Mouse (Mus musculus): Measurements from ENCODE around the gene Lhpp.

Lhpp gene

GRCm38 (mm10) chr7:132712044-132712708, 101.7 kb downstream of the Lhpp start:
- DNase-seq (ENCODE audit: low spot score in 2 of 2): no peak

- DNase-seq (ENCODE audit: low spot score in 2 of 2): no peak
Measured at GRCm38 (mm10) chr7:132712956-132713355, 102.5 kb downstream of the Lhpp start.

GRCm38 (mm10) chr7:132713483-132714126, 103.2 kb downstream of the Lhpp start:
- DNase-seq (ENCODE audit: low spot score in 2 of 2): no peak

DNA sequence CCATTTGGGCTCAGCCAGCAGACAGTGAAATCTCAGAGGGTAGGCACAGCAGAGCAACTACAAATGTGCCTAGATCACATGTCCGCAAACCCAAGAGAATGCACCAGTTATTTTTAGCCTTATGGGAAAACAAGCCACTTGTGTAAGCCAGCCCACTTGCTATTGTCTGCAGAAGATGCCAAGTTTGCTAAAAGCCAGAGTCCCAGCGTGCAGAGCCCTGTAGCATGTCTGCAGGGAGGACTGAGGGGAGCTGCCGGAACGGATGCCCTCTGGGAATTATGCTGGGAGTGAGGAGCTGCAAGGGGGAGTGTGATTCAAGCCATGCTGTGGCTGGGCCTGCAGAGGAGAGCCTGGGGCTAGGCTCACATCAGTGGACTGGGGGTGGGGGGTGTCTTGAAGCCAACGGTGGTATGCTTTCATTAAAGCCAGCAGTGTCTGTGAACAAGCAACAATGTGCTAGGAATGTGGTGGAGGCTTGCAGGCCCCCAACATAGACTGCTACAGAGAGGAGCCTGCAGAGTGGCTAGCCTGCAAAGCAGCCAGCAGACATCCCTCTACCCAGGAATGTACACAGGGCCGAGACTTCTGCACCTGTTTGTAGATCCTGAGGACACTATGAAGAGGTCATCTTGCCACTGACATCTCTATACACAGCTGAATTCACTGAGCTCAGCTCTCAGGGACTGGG, 103.9 kb downstream of the Lhpp start:
- DNase-seq (ENCODE audit: low spot score in 2 of 2): no peak

GRCm38 (mm10) chr7:132715259-132715658, 104.8 kb downstream of the Lhpp start:
- DNase-seq (ENCODE audit: low spot score in 2 of 2): no peak

- DNase-seq (ENCODE audit: low spot score in 2 of 2): no peak
Measured at GRCm38 (mm10) chr7:132719570-132719969, 109.1 kb downstream of the Lhpp start.

- no peak for DNase-seq (ENCODE audit: low spot score in 2 of 2)
Measured at GRCm38 (mm10) chr7:132720562-132720961, 110.1 kb downstream of the Lhpp start.

DNA sequence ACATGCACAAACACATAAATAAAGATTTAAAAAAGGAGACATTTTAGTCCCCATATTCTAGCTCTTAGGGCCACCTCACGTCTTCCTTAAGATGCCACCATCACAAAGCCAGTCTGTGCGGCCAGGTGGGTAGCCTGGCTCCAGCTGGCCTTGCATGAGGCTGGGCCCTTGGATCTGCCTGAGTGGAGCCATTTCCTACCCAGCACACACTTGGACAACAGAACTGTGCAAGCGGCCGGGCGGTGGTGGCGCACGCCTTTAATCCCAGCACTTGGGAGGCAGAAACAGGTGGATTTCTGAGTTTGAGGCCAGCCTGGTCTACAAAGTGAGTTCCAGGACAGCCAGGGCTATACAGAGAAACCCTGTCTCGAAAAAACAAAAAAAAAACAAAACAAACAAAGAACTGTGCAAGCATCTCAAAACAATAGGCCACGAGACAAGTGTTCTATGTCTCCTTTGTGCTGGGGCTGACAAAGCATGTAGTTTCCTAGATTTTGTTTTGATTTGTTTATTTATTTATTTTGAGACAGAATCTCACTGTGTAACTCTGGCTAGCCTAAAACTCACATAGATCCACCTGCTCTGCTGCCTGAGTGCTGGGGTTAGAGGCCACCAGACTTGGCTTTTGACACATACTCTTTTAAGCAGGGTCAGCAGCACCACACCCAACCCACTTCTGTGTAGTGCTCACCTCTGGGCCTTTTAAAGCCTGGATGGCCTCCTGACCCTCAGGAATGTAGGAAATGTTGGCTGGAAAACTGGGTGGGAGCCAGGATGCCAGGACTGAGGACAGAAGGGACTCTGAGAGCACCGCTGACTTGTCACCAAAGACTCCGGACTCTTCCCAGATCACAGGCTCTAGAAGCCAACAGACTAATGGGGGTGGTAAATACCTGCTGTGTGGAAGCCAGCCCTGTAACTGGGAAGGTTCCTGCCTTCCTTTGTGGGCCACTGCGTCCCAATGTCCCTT, 112.2 kb downstream of the Lhpp start:
- no peak for DNase-seq (ENCODE audit: low spot score in 2 of 2)

DNA sequence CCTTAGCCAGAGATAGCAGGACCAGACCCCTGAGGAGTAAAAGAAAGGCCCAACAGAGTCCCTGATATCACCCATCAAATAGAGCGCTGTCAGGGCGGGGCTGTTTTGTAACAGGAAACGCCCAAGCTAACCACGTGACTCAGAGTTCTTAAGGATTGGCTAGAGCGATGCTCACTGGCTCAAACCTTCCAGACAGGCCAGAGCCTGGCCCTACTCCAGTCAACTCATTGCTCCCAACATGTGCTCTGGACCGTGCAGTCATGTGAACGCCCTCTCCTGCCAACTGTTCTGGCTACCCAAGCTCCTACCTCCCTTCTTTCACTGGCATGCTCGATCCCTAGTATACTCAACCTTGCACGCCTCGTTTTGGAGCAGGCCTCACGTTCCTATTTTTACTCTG, 113.5 kb downstream of the Lhpp start:
- no peak for DNase-seq (ENCODE audit: low spot score in 2 of 2)

DNA sequence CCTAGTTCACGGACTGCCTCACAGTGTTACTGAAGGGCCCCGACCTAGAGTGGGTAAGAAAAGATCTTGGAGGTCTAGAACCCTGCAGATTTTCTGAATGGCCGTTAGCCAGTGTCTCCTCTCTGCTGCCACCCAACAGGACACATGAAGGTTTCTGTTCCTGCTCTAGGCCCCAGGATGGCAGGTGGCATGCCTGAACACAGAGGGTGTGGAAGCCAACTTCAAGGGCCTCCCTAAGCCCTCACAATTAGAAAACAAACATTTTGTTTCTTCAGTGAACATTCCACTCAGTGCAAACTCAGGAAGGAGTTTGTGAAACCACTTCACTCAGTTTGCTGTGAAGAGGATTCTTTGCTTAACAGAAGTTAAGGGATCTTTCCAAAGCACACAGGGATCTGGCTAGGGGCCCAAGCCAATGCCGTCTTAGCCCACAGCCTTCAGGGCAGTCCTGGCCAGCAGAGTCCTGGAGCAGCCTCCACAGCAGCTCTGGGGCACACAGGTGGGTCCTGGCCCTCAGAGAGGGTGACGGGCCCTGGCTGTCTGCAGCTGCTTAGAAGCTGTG, 114.1 kb downstream of the Lhpp start:
- DNase-seq (ENCODE audit: low spot score in 2 of 2): no peak

DNA sequence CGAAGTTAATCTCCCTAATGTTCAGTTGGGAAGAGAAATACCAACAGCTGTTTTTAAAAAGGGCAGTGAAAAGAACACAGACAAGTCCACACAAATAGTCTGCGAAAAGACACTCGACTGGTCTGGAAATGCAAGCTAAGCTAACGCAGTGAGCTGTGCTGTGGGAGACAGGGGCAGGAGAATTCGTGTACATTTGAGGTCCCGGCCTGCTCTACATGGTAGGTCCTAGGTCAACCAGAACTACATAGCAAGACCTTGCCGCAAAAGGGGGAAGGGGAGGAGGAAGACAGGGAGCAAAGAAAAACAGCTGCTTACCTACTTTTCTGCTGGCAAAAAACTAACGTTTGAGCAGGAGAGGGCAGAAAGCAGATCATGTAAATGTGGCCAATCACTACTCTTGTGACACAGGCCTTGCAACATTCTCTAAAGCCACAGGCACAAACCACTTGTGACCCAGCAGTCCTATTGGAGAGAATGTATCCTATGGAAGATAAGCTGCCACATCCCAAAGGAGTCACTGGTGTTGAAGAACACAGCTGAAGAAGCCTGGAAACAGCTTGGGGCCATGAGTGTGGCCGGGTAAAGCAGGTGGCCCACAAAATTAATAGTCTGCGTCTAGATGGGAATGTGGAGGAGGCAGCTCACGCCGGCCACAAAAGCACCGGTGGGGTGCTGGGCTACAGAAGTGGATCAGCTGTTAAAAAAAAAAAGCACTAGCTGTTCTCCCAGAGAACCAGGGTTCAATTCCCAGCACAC, 115.8 kb downstream of the Lhpp start:
- no peak for DNase-seq (ENCODE audit: low spot score in 2 of 2)

GRCm38 (mm10) chr7:132729093-132729831, 118.8 kb downstream of the Lhpp start:
- DNase-seq (ENCODE audit: low spot score in 2 of 2): no peak

- no peak for DNase-seq (ENCODE audit: low spot score in 2 of 2)
Measured at GRCm38 (mm10) chr7:132730510-132730909, 120.1 kb downstream of the Lhpp start.

DNA sequence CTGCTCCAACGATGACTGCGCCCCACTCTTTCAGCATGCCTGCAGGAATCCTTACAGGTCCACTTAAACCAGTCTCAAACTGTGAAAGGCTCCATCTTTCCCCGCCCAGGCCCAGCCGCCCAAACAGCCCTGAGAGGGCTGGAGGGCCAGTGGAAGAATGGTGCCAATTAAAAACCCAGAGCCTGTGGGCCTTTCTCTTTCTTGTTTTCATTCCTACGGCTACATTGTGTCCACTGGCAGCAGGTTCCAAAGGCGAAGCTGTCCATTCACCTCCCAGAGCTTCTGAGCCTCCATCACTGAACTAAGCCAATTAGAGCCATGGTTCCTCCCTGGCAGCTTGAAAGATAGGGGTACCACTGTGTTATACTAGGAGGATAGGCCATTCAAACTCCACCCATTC, 121.1 kb downstream of the Lhpp start:
- DNase-seq (ENCODE audit: low spot score in 2 of 2): no peak

GRCm38 (mm10) chr7:132732136-132732789, 121.8 kb downstream of the Lhpp start:
- DNase-seq (ENCODE audit: low spot score in 2 of 2): no peak

DNA sequence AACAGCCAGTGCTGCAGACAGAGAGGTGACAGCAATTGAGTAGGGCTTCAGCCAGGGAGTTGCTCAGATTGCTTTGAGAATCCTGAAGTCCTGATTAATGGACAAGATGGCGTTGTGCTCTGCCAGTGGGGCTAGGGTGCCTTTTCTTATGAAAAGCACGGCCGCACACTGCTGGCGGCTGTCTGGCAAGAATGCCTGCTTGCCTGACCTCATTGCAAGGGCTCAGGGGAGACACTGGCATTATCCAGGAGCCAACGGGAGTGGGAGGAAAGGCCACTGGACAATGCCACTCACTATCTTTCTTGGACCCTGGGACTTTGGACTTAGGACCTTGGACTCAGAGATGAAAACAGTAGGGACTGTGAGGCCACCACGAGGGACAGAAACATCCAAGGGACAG, 123.1 kb downstream of the Lhpp start:
- no peak for DNase-seq (ENCODE audit: low spot score in 2 of 2)

DNA sequence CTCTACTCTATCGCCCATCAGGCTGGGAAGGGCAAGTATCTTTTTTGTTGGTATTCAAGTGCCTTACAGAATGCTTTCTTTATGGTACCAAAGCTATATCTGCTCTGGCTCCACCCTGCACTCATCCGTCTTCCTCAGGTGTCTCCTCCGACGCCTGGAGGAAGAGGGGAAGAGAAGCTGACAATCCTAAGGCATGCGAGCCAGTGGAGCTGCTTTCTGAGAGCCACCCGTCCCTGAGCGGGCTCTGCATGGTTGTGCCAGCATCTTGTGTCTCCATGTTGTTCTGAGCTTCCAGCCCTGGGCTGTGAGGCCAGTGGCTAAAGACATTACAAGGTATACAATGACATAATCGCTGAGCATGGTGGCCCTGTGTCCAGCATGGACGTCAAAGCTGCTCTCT, 123.8 kb downstream of the Lhpp start:
- no peak for DNase-seq (ENCODE audit: low spot score in 2 of 2)

DNA sequence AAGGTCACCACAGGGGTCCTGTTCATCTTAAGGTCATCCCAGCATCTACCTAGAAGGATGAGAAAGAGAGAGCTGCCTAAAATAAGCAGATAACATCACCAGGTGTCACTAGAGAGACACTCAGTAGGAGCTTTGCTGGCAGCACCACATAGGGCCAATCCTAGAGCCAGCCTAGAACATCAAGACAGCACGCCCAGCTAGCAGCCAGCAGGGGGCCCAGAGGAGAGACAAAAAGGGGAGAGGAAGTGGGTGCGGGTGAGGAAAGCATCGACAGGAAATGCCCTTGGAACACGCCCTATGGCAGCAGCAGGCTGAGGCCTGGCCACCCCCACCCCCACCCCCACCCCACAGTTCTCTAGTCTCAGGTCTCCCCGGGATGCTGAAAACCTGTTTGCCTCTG, 124.7 kb downstream of the Lhpp start:
- no peak for DNase-seq (ENCODE audit: low spot score in 2 of 2)

GRCm38 (mm10) chr7:132736099-132736862, 125.8 kb downstream of the Lhpp start:
- DNase-seq (ENCODE audit: low spot score in 2 of 2): no peak

Data from frontal cortex, postnatal 10 days (tissue).